Mouse (Mus musculus) hindbrain, embryonic 13.5 days (tissue): ENCODE results near the gene Apob. TPM values are rescaled to one million over a fixed set of nuclear protein-coding genes. Genes with fewer than 3 reads are reported as not detected.

Source experiments
- ATAC-seq: fragments of 200-750 bp; cut with Nextera tagmentation; 2 replicates; pipeline ENCODE4 v1.8.0; 2017; ENCODE audit warnings: moderate TSS enrichment; ENCODE audit not compliant: low FRiP score
- H3K27ac ChIP-seq: fragments of 300-500 bp; sonication (generic); 2 replicates; pipeline ENCODE4 v1.5.1; 2015; ENCODE audit warnings: inconsistent platforms, mild to moderate bottlenecking, moderate library complexity
- H3K27me3 ChIP-seq: fragments of 300-500 bp; sonication (generic); 2 replicates; pipeline ENCODE4 v1.6.1; 2015; ENCODE audit warnings: mild to moderate bottlenecking, inconsistent platforms
- H3K36me3 ChIP-seq: fragments of 300-500 bp; sonication (generic); 2 replicates; pipeline ENCODE4 v1.6.1; 2015; ENCODE audit warnings: mild to moderate bottlenecking, inconsistent platforms
- H3K4me1 ChIP-seq: fragments of 300-500 bp; sonication (generic); replicated peaks from 2 replicates; pipeline ENCODE4 v1.6.1; 2015; ENCODE audit warnings: inconsistent platforms
- H3K4me2 ChIP-seq: fragments of 300-500 bp; sonication (generic); 2 replicates; pipeline ENCODE4 v1.6.1; 2015; ENCODE audit warnings: inconsistent platforms, mild to moderate bottlenecking, moderate library complexity
- H3K4me3 ChIP-seq: fragments of 300-500 bp; sonication (generic); 2 replicates; pipeline ENCODE4 v1.5.1; 2015; ENCODE audit warnings: mild to moderate bottlenecking, inconsistent platforms
- H3K9ac ChIP-seq: fragments of 300-500 bp; sonication (generic); 2 replicates; pipeline ENCODE4 v1.6.1; 2015; ENCODE audit warnings: mild to moderate bottlenecking, inconsistent platforms
- H3K9me3 ChIP-seq: fragments of 300-500 bp; sonication (generic); 2 replicates; pipeline ENCODE4 v1.6.1; 2016; ENCODE audit warnings: inconsistent platforms
- WGBS: fragments of 180-500 bp; shearing (Covaris S2); methylation state at CpG from one replicate; pipeline ENCODE4 v1.1.7; 2015; 5-methylcytosine and 5-hydroxymethylcytosine counted together
- polyA plus RNA-seq: library from polyadenylated mRNA; unstranded; fragments of >200 nt; fragmentation: Nextera tagmentation; extraction: Ambion mirVana; gene quantifications from 2 replicates; pipeline ENCODE4 v1.2.1, GENCODE M21; 2015

Apob gene
- 0.05 and 0.09 TPM in 2 replicates for polyA plus RNA-seq

DNA sequence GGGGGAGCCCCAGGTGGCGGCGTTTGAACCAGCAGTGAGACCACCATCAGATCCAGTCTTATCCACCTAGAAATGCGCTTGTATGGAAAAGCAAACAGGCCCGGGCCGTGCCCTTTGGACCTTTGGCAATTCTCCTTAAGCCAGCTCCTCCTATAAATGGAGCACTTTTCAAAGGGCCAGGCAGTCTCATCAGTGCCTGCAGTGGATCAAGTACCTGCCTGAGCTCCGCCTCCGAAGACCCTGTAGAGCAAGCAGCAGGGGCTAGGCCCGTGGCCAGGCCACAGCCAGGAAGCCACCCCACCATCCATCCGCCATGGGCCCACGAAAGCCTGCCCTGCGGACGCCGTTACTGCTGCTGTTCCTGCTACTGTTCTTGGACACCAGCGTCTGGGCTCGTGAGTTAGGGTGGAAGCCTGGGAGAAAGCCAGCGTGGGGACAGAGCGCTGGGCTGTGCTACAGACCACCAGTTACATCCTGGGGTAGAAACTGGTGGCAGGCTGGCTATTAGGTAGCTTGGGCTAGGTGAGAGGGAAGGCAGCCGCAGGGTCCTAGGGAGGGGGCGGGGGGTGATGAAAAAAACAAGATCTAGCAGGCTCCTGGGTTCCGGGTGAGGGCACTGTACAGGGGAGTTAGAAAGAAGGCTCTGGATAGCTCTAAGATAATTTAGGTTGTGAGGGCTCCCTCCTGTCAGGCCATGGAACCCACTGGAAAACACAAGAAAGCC is at the start of gene Apob:
TSS of gene Apob (plus strand) at position 183 of the 724 bp plus-strand sequence.
- Histone ChIP-seq H3K36me3 (no peaks in the 10 kb centered on the region), H3K9me3 (no peaks in the 10 kb centered on the region), H3K27me3 (no peaks in the 10 kb centered on the region; the same call in 1 of the 2 replicates), H3K4me1 (peaks cover 11% of the 10 kb centered on the region), H3K9ac (no peak within 1 kb of the TSS), H3K4me2 (no peak within 1 kb of the TSS), H3K4me3 (no peak within 1 kb of the TSS), H3K27ac (no peak within 1 kb of the TSS)
- 89% methylated on average over 20 of the region's 20 CpGs for WGBS
- ATAC-seq: no peak

DNA sequence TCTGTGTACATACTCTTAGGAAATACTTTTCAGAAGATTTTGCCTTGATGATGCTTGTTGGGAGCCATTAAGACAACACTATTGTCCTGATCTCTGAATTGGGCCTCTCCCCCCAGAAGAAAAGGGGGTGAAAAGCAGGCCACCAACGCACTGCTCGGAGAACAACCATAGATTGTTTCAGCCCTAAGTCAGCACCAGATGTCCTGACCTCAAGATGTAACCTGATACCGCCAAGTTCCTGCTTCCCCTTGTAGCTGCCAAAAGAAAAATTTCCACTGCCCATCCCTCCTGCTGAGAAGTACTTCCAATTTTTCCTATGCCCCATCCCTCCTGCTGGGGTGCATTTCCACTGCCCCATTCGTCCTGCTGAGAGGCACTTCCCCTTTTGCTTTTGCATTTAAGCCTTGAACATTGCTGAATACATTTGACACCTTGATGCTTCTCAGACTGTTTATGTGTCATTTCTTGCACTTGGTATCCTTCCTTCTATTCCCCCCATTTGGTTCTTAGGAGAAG is 45.0 kb upstream of the Apob start:
- no peaks in the 10 kb centered on the region for H3K9me3 ChIP-seq
- no peak overlapping the region for H3K27ac ChIP-seq
- H3K4me1 ChIP-seq: no peaks in the 10 kb centered on the region
- H3K36me3 ChIP-seq: no peaks in the 10 kb centered on the region
- H3K9ac ChIP-seq: no peak overlapping the region
- no peak overlapping the region for H3K4me3 ChIP-seq
- no peak overlapping the region for H3K4me2 ChIP-seq
- no peaks in the 10 kb centered on the region for H3K27me3 ChIP-seq
- no peak for ATAC-seq
- 71% methylated on average over 4 of the region's 4 CpGs for WGBS

DNA sequence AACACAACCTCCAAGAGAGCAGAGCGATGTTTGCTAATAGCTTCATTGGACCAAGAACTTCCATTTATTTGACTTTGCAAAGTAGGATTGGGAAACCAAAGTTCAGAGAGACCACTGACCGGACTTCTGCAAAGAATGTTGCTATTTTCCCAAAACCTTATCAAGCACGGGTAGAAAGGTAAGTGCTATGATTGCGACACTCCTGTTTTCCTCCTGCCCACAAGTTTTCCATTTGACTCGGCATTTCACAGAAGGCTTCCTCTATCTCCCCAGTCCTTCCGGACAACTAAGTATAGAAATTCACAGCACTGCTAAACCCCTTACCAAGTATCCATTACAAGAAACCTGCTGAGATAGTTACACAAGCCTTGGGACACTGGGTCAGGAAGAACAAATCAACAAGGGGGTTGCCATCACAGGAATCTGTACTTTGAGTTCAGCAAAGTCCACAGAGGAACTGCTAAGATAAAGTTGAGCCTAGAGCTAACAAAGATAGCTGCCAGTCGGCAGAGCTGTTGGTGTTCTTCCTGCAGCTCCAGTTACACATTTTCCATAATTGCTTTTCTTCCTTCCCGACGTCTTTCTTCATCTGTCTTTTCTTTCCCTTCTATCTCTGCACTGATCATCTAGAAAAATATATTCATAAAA is 27.2 kb upstream of the Apob start:
- no peak overlapping the region for H3K4me2 ChIP-seq
- no peaks in the 10 kb centered on the region for H3K4me1 ChIP-seq
- 91% methylated on average over 9 of the region's 9 CpGs for WGBS
- no peaks in the 10 kb centered on the region for H3K9me3 ChIP-seq
- H3K9ac ChIP-seq: no peak overlapping the region
- ATAC-seq: no peak
- no peaks in the 10 kb centered on the region for H3K27me3 ChIP-seq
- no peaks in the 10 kb centered on the region for H3K36me3 ChIP-seq
- H3K4me3 ChIP-seq: no peak overlapping the region
- H3K27ac ChIP-seq: no peak overlapping the region

DNA sequence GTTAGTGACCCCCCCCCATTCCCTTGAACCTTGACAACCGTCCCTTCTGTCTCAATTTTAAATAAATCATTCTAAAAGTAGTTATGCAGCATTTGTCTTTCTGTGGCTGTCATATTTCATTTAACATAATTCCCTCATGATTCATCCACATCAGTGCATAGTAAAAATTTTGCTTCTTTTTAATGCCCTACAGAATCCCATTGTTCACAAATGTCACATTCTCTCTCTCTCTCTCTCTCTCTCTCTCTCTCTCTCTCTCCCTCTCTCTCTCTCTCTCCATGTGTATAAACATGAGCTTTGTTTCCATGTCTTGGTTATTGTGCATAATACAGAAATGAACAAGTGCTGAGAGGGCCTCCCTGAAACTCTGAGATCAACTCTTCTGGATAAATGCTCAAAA is 18.6 kb upstream of the Apob start:
- no peaks in the 10 kb centered on the region for H3K27me3 ChIP-seq
- no peaks in the 10 kb centered on the region for H3K36me3 ChIP-seq
- H3K4me2 ChIP-seq: no peak overlapping the region
- WGBS: 51% methylated on average over 1 of the region's 1 CpGs
- no peak for ATAC-seq
- H3K27ac ChIP-seq: no peak overlapping the region
- no peaks in the 10 kb centered on the region for H3K4me1 ChIP-seq
- H3K9ac ChIP-seq: no peak overlapping the region
- H3K4me3 ChIP-seq: no peak overlapping the region
- H3K9me3 ChIP-seq: no peaks in the 10 kb centered on the region

DNA sequence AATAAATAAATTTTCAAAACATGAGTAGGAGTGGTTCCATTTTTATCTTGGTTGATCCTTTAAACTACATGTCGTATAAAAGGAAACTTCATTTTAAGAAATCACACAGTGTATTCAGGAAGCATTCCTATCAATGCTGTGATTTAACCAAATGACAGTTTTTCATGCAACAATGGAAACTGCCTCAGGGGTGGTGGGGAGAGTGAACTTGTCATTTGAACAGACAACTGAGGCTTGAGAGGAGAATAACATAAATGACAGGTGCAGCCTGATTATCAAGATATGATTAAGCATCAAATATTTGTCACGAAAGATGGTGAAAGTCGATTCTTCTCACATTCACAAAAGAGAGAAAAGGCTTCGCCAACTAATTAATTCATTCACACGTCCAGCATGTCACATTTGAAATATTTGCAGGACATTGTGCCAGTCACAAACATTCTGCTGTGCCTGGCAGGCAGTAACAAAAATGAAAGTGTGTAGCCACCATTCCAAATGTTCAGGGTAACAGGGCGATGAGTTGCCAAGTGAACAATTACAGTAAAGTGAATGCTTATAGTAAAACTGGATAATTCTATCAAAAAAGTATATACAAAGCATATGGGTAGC is 18.0 kb upstream of the Apob start:
- Histone ChIP-seq H3K9ac (no peak overlapping the region), H3K4me1 (no peaks in the 10 kb centered on the region), H3K27me3 (no peaks in the 10 kb centered on the region), H3K9me3 (no peaks in the 10 kb centered on the region), H3K4me3 (no peak overlapping the region), H3K27ac (no peak overlapping the region), H3K36me3 (no peaks in the 10 kb centered on the region), H3K4me2 (no peak overlapping the region)
- no peak for ATAC-seq
- WGBS: 65% methylated on average over 6 of the region's 6 CpGs

DNA sequence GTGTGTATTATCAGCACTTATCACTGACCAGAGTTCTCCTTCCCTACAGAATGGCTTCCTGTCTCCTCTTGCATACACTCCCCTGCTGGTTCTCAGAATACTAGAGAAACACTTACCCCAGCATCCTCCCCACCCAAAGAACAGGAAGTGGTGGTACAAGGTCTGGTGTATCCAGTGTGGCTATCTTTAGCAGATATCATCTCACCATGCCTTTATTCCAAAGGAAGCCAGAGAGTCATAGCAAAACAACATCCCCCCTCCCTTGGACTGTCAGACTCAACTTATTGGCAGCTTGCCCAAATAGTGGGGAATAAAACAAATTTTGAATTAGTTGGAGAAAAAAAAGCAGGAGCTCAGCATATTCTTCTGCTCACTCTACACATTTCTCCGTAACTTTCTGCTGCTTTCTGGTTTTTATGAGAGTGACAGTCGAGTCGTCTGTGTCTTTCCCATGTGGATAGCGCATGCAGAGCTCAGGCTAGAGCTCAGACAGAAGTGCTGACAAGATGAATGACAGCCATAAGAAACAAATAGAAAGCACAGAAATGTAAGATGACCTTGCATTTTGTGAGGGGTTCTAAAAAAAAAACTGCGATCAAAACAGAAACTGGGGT is 15.0 kb upstream of the Apob start:
- no peak overlapping the region for H3K4me3 ChIP-seq
- 71% methylated on average over 5 of the region's 5 CpGs for WGBS
- no peaks in the 10 kb centered on the region for H3K27me3 ChIP-seq

GRCm38 (mm10) chr12:7967221-7967620 is 10.2 kb upstream of the Apob start:
- H3K9me3 ChIP-seq: no peaks in the 10 kb centered on the region
- H3K27ac ChIP-seq: no peak overlapping the region
- ATAC-seq: no peak
- H3K9ac ChIP-seq: no peak overlapping the region
- H3K4me2 ChIP-seq: no peak overlapping the region
- no peaks in the 10 kb centered on the region for H3K36me3 ChIP-seq
- no peaks in the 10 kb centered on the region for H3K27me3 ChIP-seq
- 98% methylated on average over 2 of the region's 2 CpGs for WGBS
- no peaks in the 10 kb centered on the region for H3K4me1 ChIP-seq
- no peak overlapping the region for H3K4me3 ChIP-seq

More for the DNA sequence above, 15.0 kb upstream of the Apob start:
- no peaks in the 10 kb centered on the region for H3K4me1 ChIP-seq
- no peak overlapping the region for H3K27ac ChIP-seq
- no peaks in the 10 kb centered on the region for H3K36me3 ChIP-seq
- no peak overlapping the region for H3K4me2 ChIP-seq
- H3K9me3 ChIP-seq: no peaks in the 10 kb centered on the region
- no peak overlapping the region for H3K9ac ChIP-seq
- no peak for ATAC-seq

GRCm38 (mm10) chr12:7970301-7970700 is 7.1 kb upstream of the Apob start:
- Histone ChIP-seq H3K27me3 (no peaks in the 10 kb centered on the region), H3K4me1 (peaks cover 11% of the 10 kb centered on the region), H3K9me3 (no peaks in the 10 kb centered on the region), H3K9ac (no peak overlapping the region), H3K4me2 (no peak overlapping the region), H3K36me3 (no peaks in the 10 kb centered on the region), H3K27ac (no peak overlapping the region), H3K4me3 (no peak overlapping the region)
- no peak for ATAC-seq
- WGBS: 90% methylated on average over 2 of the region's 2 CpGs

DNA sequence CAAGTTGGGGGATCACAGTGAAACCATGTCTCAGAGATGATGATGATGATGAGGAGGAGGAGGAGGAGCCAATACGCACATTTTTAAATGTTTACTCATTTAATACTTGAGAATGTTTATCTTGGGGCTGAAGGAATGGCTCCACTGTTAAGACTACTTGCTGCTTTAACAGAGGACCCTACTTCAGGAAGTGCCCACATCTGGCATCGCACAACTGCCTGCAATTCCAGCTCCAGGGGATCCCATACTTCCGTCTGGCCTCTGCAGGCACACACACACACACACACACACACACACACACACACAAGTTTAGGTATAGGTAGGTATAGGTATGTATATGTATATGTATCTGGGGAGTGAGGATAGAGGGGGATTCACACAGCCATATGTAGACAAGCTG is 6.6 kb upstream of the Apob start:
- Histone ChIP-seq H3K4me3 (no peak overlapping the region), H3K4me2 (no peak overlapping the region), H3K27me3 (no peaks in the 10 kb centered on the region), H3K27ac (no peak overlapping the region), H3K9me3 (no peaks in the 10 kb centered on the region), H3K9ac (no peak overlapping the region), H3K4me1 (peaks cover 11% of the 10 kb centered on the region), H3K36me3 (no peaks in the 10 kb centered on the region)
- ATAC-seq: no peak
- WGBS: 74% methylated on average over 3 of the region's 3 CpGs

DNA sequence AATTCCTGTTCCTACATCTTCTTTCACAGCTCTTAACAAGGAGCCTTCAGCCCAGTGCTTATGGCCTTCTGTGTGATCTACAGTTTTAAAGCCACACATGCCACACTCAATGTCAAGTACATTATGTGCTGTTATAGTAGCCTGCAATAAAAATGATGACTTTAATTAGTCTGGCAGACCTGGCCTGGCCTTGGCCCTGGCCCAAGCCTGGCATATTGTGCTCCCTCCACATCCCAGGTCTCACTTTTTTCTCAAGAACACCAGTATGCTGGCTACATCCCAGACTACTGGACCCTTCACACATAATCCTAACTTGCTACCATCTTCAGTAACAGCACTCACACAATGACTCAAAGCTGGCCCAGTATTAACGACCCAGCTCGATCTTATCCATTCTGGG is 5.7 kb upstream of the Apob start:
- Histone ChIP-seq H3K27me3 (no peaks in the 10 kb centered on the region), H3K4me2 (no peak overlapping the region), H3K27ac (no peak overlapping the region), H3K9ac (no peak overlapping the region), H3K4me1 (peaks cover 11% of the 10 kb centered on the region), H3K36me3 (no peaks in the 10 kb centered on the region), H3K4me3 (no peak overlapping the region), H3K9me3 (no peaks in the 10 kb centered on the region)
- 90% methylated on average over 2 of the region's 2 CpGs for WGBS
- ATAC-seq: no peak

- H3K4me3 ChIP-seq: no peak overlapping the region
- peaks cover 11% of the 10 kb centered on the region for H3K4me1 ChIP-seq
- no peaks in the 10 kb centered on the region for H3K9me3 ChIP-seq
- H3K27ac ChIP-seq: 0 out of 2 replicates have a peak overlapping the region, but pooled peaks have one; percentile 12
- no peaks in the 10 kb centered on the region for H3K27me3 ChIP-seq
- 43% methylated on average over 5 of the region's 5 CpGs for WGBS
- H3K9ac ChIP-seq: no peak overlapping the region
- H3K36me3 ChIP-seq: no peaks in the 10 kb centered on the region
- no peak overlapping the region for H3K4me2 ChIP-seq
- ATAC-seq: 0 out of 2 replicates have a peak, but pooled peaks have one; percentile 41
Observed at GRCm38 (mm10) chr12:7973773-7974322, 3.6 kb upstream of the Apob start.
